Mouse (Mus musculus): Measurements from ENCODE around the gene Sh3bp2.

- TF ChIP-seq REST (IDR thresholded peaks at IDR 0.05; ENCODE audit: insufficient read depth, insufficient read length) = no peak
- TF ChIP-seq USF1 (IDR thresholded peaks at IDR 0.05; ENCODE audit: low read depth) = no peak
- no peak for TF ChIP-seq MAX (IDR thresholded peaks at IDR 0.05; ENCODE audit: low read depth)
- TF ChIP-seq POLR2A (IDR thresholded peaks at IDR 0.05; ENCODE audit: insufficient read length, low read depth) = no peak
These were observed 24.1 kb upstream of the Sh3bp2 start for GRCm38 (mm10) chr5:34501588-34501987.
